Mouse (Mus musculus) cerebellum, postnatal 4 days (tissue): ENCODE results near the gene Fkbp10.

Source experiments
- DNase-seq, 2 experiments: peaks; one replicate each; pipeline ENCODE4 v3.0.0; 2022; ENCODE audit warnings: low spot score in 2 of 2, mixed read lengths in 1 of 2

The Fkbp10 gene

DNA sequence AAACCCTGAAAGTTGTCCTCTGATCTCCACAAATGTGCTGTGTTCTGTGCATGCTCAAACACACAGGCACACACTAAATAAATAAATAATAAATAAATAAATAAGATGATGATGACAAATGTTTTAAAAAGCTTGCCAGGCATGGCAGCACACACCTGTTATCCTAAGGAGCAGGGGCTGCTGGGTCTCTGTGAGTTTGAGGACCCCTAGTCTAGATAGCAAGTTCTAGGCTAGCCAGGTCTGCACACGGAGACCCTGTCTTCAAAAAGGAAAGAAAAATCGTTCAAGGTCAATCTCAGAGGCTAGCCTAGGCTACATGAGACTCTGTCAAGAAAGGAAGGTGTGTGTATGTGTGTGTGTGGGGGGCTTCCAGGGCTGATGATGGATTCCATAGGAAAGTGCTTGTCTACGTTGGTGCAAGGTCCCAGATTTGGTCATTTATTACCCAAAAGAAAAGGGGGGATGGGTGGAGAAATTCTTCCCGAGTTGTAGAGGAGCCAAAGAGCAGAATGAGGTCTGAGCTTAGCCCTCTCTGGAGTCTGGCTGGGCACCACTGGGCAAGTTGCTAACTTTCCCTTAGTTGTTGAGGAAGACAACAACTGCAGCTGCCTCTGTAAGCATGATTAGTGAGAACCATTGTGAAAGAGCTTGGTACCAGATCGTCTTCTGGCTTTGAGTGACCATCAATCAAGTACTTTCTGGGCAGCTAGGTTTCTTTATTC lies 21.0 kb upstream of the Fkbp10 start:
- DNase-seq = no peak

DNA sequence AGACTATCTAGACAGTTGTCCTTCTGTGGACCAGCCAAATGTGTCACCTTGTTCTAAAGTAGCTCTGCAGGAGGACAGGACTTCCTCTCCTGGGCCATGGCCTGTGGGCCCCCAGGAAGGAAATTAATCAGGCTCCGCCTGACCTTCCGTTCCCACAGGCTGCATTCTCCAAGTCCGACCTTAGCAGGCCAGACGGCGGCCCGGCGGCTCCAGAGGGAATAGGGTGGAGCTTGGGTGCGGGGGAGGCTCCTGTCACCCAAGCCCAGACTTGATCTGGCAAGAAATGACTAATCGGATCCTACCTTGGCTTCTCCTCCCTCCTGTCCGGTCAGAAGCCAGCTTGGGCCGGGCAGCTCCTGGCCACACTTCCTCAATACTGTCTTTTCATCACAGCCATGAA lies 20.3 kb upstream of the Fkbp10 start:
- DNase-seq = no peak

DNA sequence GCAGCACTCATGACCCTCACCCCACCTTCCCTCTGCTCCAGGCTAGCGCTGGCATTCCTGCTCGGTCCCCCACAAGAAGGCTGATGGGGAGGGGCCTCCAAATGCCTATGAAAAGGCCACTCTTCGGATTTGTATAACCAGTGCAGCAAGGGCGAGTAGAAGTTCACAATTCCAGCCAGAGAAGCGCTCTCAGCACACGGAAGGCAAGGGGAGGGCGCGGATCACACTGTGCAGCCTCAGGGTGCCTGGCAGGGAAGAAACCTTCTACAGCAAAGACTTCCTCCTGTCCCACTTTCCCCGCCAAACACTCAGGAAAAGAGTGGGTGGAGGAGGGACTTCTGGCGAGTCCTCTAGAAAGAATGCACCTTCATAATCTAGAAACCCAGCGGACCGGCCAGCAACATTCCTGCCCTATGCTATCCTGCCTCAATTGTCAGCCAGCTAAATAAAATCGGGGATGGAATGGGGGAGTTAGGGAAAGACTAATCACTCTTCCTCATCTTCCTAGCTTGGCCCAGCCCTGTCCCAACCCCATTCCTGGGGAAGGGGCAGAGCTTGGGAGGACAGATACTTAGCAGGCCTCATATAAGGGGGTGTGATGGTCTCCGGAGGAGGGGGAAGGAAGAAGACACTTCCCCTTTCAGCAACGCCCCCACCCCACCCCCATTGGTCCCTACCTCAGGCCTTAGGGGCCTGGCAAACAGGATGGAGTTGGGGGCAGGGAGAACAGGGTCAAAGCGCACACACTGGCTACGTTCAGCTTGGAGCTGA lies 19.5 kb upstream of the Fkbp10 start:
- DNase-seq = no peak

- DNase-seq = peak in 1 of 2 experiments; percentile 30
Measured at GRCm38 (mm10) chr11:100396886-100397599, 18.5 kb upstream of the Fkbp10 start.

DNA sequence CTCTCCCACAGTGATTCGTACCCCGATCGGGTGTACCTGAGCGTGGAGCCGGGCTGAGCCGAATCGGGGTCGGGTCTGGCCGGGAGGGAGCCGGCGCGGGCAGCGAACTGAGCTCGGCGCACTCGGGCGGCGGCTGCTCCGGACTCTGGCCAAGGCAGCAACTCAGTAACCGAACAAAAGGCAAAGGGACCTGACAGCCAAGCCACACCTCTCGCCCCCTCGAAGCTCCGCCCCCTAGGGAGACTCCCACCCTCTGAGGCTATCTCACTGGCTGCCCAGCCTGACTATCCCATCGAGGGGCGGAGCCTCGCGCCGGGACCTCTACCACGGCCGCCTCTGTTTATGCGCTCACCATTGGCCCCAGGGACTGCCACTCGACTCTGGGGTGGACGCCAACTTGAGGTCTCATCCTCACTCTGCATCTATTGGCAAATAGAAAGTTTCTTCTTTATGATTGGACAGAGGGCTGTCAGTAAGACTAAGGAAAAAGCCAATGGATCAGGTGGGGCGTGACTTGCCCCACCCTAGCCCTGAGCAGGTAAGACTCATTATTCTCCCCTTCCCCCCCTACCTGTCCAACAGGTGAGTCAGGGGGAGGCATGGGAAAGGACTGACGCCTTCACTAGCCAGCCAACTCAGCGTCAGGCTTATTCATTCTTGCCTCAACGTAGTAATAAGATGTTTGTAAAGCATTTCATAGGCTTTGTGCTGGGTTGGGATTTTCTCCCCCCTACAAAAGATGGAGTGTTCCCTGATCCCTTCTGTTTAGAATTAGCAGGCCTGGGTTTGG lies 17.7 kb upstream of the Fkbp10 start, which contains the start of gene Jup:
Gene Jup (minus strand): TSS at position 164 of the 790 bp plus-strand sequence.
- DNase-seq = peak; percentile 98 to 99

DNA sequence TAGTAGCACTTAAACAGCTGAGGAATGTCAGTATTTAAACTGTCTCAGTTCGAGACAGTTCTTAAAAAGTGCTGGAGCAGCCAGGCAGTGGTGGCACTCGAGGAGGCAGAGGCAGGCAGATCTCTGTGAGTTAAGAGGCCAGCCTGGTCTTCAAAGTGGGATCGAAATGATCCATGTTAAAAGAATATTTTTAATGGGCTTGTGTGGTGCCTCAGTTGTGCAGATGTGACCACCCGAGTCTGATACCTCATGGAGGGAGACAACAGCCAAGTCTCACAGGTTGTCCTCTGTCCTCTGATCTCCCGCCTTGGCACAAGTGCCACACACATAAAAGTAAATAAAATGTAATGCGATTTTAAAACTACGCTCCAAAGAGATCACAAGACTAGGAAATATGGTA lies 17.0 kb upstream of the Fkbp10 start:
- DNase-seq = no peak

DNA sequence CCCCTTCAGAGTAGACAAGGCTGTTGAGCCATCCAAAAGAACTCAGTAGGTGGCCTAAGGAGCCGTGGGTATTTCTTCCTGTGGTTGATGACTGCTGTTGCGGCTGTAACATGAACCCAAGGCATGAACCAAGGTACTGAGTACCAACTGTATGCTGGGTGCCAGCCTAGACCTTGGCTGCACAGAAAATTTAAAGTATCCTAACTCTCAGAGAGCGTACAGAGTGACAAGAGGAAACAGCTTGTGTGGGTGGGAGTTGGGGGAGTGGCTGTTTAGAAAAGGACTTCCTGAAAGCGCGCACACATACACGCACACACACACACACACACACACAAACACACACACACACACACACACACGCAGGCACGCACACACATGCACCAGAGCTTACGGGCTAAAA lies 16.2 kb upstream of the Fkbp10 start:
- no peak for DNase-seq

- DNase-seq = no peak
Measured at GRCm38 (mm10) chr11:100399727-100400538, 15.6 kb upstream of the Fkbp10 start.

DNA sequence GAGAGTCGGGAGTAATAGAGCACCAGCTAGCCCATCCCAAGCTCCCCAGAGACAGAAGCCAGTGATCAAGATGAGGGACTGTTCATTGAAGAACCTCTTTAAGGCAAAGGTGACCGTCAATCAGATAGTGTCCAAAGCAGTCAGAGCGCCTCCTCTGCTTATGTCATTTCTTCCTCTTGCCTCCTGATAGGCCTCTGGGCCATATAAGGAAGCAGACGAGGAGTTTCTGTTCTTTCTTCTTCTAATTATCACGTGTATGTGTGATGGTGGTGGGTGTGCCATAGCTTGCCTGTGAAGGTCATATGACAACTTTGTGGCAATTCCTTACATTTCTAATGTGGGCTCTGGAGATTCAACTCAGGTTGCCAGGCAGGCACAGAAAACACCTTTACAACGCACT lies 14.7 kb upstream of the Fkbp10 start:
- DNase-seq = no peak

- DNase-seq = no peak
Measured at GRCm38 (mm10) chr11:100402240-100402639, 13.3 kb upstream of the Fkbp10 start.

DNA sequence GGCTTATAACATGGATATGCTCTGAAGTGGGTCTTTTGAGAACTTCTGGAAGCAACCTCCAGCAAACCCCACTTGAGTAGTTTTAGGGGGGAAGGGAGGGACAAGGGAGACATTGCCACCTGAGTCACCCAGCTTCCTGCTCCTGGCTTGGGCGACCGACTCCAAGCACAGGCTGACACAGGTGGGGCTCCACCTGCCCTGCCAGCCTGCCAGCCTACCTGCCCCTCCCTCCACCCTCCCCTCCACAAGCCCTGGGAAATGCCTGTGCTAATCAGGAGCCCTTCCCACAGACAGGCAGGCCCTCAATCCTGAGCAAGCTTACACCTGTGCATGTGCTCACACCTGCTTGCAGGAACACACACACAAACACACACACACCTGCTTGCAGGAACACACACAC lies 12.8 kb upstream of the Fkbp10 start:
- no peak for DNase-seq

- DNase-seq = no peak
Measured at GRCm38 (mm10) chr11:100403445-100404134, 11.9 kb upstream of the Fkbp10 start.

GRCm38 (mm10) chr11:100404456-100405074 lies 10.9 kb upstream of the Fkbp10 start:
- no peak for DNase-seq

- DNase-seq = no peak
Measured at GRCm38 (mm10) chr11:100406273-100406672, 9.2 kb upstream of the Fkbp10 start.

DNA sequence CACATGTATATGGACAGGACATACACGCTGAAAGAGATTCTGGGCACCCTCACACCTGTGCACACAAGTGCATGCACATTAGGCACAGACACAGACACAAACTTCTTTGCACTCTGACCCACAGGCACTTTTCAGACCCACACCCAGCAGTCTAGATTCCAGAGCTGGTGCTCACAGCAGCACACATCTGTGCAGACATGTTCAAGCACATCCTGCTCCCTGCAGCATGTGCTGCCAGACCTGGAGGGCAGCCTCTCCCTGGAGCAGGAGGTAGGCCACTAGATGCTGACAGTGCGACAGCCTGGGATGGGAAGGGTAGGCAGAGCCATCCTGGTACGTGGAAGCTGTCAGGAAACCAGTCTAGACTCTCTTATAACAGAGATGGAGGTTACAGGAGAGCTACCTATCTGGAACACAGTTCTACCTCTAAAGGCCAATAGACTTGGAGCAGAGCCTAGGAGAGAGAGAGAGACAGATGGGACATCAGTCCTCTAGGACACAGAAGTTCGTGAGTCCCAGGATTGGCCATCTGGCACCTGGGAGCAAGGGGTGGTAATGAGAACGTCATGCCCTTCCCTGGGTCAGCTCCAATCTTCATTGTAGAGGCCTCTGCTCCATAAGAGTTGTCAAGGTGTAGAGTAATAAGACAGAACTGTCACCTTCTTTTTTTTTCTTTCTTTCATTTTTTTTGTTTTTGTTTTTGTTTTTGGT lies 8.3 kb upstream of the Fkbp10 start:
- DNase-seq = no peak

DNA sequence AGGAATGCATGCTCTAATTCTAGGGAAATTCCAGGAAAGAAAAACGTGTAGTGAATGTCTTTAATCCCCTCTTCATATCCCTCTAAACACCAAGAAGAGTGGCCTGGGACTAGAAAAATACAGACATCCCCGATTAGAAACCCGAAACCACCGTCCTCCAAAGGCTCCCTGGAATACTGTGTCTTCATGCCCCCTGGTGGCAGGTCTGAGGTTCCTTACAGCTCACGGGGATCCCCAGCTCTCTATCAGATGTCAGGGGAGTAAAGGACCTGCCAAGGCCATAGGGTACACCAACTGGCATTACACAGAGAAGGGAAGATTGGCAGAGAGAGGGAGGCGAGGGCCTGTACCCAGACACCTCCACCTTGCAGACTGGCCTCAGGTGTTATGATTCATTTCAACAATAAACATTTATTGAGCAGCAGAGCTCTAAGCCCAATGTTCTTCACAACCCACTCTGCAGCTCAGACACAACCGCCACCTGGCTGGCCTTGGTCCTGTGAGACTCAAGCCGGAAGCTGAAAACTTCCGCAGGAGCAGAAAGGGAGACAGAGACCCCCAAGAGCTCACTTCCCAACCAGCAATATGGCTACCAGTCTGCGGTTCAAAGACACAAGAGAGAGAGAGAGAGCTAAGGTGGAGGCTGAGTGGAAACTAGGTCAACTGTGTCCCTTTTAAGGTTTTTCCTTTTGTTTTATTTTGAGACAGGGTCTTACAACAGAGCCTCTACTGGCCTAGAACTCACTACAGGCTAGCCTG lies 7.2 kb upstream of the Fkbp10 start:
- DNase-seq = peak in 1 of 2 experiments; percentile 49

- DNase-seq = no peak
Measured at GRCm38 (mm10) chr11:100408835-100409462, 6.5 kb upstream of the Fkbp10 start.

- no peak for DNase-seq
Measured at GRCm38 (mm10) chr11:100409686-100410085, 5.8 kb upstream of the Fkbp10 start.
